ENCODE assay signal across 8 mouse cellular contexts in genomic region chr13:25019793-25020539, GRCm38 (mm10). TPM values are rescaled to one million over a fixed set of nuclear protein-coding genes. Genes with fewer than 3 reads are reported as not detected.
DNase-seq lines count a peak whose midpoint lies in the region; ATAC-seq and TF ChIP-seq lines count a peak whose summit lies in the region.

TSS of gene Mrs2 (minus strand) at chr13:25020379.

- no peaks in the 10 kb centered on the region for H3K9me3 ChIP-seq in forebrain, embryonic 15.5 days

- peak within 1 kb of the TSS; percentile 65 for H3K4me2 ChIP-seq in forebrain, embryonic 15.5 days (replicated peaks)

- no peaks in the 10 kb centered on the region for H3K36me3 ChIP-seq in forebrain, embryonic 15.5 days

- ATAC-seq in forebrain, embryonic 15.5 days (replicated peaks), result peak; percentile 96
- peak; percentile 69 for ATAC-seq in neutrophil, adult 5-6 weeks (ENCODE audit: extremely low read depth, insufficient number of reproducible peaks, low FRiP score, poor library complexity, severe bottlenecking)

- peak within 1 kb of the TSS; percentile 78 for H3K4me3 ChIP-seq in forebrain, embryonic 15.5 days
- H3K4me3 ChIP-seq in lung, adult 2 months (replicated peaks; ENCODE audit: extremely low read depth, low read depth, low read length), result peak within 1 kb of the TSS; percentile 82

- peak; percentile 95; the same call in 1 of the 2 replicates for TF ChIP-seq POLR2A in lung, adult 2 months (IDR thresholded peaks at IDR 0.05; ENCODE audit: borderline replicate concordance, extremely low read depth, low read depth, low read length)

- peak; percentile 86 for DNase-seq in ES-CJ7 (ENCODE audit: low read depth, low spot score)
- peak; percentile 89 for DNase-seq in cerebellum, adult 11 months
- peak; percentile 87 for DNase-seq in heart, postnatal 25 days (ENCODE audit: low spot score)
- peak; percentile 84 to 88 for DNase-seq in layer of hippocampus, adult 18-20 months (ENCODE audit: low spot score in 2 of 2)
- DNase-seq in lung, adult 2 months, result peak; percentile 84
- peak; percentile 77 to 81 for DNase-seq in thymus, adult 18-20 months

- peaks cover 20% of the 10 kb centered on the region for H3K4me1 ChIP-seq in forebrain, embryonic 15.5 days
- peaks cover 7% of the 10 kb centered on the region for H3K4me1 ChIP-seq in lung, adult 2 months (ENCODE audit: control insufficient read depth, insufficient read depth, low read length)

- under 1% methylated on average over 82 of the region's 84 CpGs for WGBS in forebrain, embryonic 15.5 days
- under 1% methylated on average over 84 of the region's 84 CpGs for WGBS in lung, adult 2 months

- peak within 1 kb of the TSS; percentile 71 for H3K27ac ChIP-seq in forebrain, embryonic 15.5 days (replicated peaks)

- intact Hi-C loops in heart, postnatal 25 days (cut with DNase I), result no loop called here

- H3K27me3 ChIP-seq in forebrain, embryonic 15.5 days, result no peaks in the 10 kb centered on the region

- no peak for TF ChIP-seq CTCF in lung, adult 2 months (IDR thresholded peaks at IDR 0.05; ENCODE audit: insufficient read depth, low read length)

- peak within 1 kb of the TSS; percentile 78 for H3K9ac ChIP-seq in forebrain, embryonic 15.5 days (replicated peaks)

RNA-seq across cellular contexts. Expression of gene Mrs2, which starts in this region (rescaled TPM):
- 15.8 and 17.6 TPM in 2 replicates for polyA plus RNA-seq in forebrain, embryonic 15.5 days (2015; fragmentation: Nextera tagmentation; extraction: Ambion mirVana)
- total RNA-seq in heart, postnatal 25 days (2021), result 10 to 100 TPM; 46.9 to 56.4 TPM
- total RNA-seq in layer of hippocampus, adult 18-20 months (2021), result 10 to 100 TPM; 55.0 to 61.9 TPM
- polyA plus RNA-seq in lung, adult 2 months (2012; rRNA removed), result 16.6 and 19.5 TPM in 2 replicates
- 18.5 and 20.8 TPM in 2 replicates for total RNA-seq in neutrophil, adult 5-6 weeks (2017)

Comparison
In these comparisons a context has a peak if more than half of its experiments do, and no peak if none do; other contexts are left out.
1. Peak in every context shown above with its lines: DNase-seq, ATAC-seq, H3K4me3 ChIP-seq and H3K27ac ChIP-seq.